Mouse (Mus musculus) cerebellum, adult 2 months (tissue): Measurements from ENCODE around the gene Ankrd6.

ENCODE experiments used
- CTCF ChIP-seq: fragments of 200-500 bp; IDR thresholded peaks from 2 replicates; pipeline ENCODE4 v1.5.1; 2011; ENCODE audit warnings: low read depth, mild to moderate bottlenecking, control low read depth, low read length, moderate library complexity, borderline replicate concordance; ENCODE audit not compliant: insufficient read depth
- POLR2A ChIP-seq: fragments of 200-500 bp; IDR thresholded peaks from 2 replicates; pipeline ENCODE4 v1.6.1; 2011; ENCODE audit warnings: low read length, control low read depth, borderline replicate concordance; ENCODE audit not compliant: insufficient read depth

DNA sequence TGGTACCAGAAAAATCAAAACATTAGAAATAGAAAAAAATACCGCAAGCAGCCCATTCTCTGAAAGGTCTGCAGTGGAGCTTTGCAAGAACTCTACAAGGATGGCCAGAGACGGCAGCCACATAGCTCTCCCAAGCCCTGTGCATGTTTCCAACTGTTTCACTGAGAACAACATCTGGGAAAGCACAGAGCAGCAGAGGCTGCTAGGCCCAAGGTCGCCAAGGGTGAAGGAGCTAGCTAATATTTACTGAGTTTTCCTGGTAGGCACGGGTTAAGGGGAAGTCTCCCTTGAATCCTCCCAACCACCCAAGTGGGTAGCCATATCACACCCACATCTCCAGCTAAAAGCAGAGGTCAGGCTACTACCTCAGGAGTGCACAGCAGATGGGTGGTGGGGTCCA, 69.6 kb downstream of the Ankrd6 start:
- no peak for TF ChIP-seq CTCF
- no peak for TF ChIP-seq POLR2A
